Mouse (Mus musculus) Muller cell, postnatal 12 days (primary cell): Measurements from ENCODE around the gene Pon2.
"Not testable (repeated sequence)": the region's sequence is repeated elsewhere in the genome, so short reads cannot be mapped to it uniquely, and the experiment has no call there.

ENCODE experiments used
- DNase-seq: peaks from one replicate; pipeline ENCODE4 v3.0.0-alpha.2; 2015; ENCODE audit errors: inconsistent ontology term

Gene Pon2

DNA sequence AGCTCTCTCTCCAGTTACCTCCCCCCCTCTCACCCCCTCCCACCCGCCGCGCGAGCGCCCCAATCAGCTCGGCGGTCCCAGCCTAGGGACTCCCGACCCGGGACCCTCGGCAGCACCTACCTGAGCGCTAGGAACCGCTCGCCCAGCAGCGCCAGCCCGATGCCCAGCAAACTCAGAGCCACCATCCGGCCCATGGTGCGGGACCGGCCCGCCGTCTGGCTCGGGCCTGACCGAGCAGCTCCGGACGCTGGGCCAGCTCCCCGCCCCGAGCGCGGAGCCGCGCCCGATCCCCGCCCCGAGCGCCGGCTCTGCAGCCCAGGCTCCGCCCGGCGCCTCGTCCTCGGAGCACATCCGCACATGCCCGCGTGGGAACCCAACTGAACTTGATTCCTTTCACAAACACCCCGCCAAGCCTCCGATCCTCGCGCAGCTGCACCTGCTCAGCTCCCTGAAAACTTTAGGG, at the start of gene Pon2:
Pon2 (minus strand) TSS at position 364 of the 463 bp plus-strand sequence.
- DNase-seq, result peak; percentile 94

DNA sequence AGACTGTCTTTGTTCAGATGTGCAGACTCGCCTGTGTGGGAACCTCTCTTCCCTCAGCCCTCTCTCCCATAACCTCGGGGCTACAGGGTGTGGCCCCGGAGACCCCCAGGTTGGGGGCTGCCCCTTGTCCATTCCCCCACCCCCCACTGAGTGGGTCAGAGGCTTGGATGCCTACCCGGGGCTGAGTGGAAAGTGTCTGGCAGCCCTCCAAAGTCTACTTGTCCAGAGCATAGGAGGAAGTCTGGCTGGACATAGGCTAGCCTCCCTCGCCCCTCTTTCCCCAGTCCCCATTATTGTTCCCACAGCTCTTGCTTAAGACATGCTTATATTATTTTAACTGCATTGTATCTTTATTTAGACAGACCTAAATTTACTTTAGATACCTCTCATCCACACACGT, 46.0 kb upstream of the Pon2 start:
- no peak for DNase-seq

DNA sequence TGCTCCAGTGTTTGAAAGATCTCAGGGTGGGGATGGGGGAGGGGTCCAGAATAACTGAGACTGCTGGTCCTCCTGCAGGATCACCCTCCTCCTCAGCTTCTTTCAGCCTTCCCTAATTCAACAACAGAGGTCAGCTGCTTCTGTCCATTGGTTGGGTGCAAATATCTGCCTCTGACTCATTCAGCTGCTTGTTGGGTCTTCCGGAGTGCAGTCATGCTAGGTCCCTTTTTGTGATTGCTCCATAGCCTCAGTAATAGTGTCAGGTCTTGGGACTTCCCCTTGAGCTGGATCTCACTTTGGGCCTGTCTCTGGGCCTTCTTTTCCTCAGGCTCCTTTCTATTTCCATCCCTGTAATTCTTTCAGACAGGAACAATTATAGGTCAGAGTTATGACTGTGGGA, 41.0 kb upstream of the Pon2 start:
- DNase-seq, result not testable (repeated sequence)

DNA sequence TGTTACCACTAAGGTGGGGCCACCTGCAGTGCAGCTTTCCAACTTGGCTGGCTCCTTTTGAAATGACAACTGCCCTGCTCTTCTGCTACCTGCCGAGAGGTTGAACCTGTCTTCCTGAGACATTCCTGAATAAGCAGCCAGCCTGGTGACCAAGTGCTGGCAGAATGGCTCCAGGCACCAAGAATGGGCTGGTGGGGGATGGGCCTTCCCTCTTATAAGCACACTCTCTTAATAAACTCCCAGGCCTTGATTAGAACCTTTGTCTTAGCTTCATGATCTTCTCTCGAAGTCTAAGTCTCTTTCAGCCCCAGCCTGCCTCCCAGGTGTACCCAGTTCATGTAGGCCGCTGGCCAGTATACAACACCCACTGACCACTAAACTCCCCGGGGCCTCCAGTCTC, 40.5 kb upstream of the Pon2 start:
- DNase-seq, result not testable (repeated sequence)

DNA sequence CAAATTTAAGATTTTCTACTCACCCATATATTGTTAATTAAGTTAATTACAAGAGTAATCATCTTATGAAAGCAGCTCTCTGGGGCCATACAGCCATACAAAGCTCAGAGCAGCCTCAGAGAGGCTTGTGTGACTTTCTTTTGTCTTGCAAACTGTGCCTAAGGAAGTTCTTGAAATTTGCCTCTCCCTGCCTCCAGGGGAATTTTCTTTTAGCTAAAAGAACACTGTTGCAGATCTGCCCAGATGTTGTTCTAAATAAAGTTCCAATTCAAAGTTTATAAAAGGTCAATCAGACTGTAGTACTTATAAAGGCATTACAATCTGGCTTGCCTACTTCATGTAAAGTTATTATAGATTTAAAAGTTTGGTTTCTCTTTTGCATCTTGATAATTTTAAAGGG, 37.8 kb upstream of the Pon2 start:
- not testable (repeated sequence) for DNase-seq

- DNase-seq, result no peak
These were observed 35.8 kb upstream of the Pon2 start for GRCm38 (mm10) chr6:5334021-5334420.

DNA sequence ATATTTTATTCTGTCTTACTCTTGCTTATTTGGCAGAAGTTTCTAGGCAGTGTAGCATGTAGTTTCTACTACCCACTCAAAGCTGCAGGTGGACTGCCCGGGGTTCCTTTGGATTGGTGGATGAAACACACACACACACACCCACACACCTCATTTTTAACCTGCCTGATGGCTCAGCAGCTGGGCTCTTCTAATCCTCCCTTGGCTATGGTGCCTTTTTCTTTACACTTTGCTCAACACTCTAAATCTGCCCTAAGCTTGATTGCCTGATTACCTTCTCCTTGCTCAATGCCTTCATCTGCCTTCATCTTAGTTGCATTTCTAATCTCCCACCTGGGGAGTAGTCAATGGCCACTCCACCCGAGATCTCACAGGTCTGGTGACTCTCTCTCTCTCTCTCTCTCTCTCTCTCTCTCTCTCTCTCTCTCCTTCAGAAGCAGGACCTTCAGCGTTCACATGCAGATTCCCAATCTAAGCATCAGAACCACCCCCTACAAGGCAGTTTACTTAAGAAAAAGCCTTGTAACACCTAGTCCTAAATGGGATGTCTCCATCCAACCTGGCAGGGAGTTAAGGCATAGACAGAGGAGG, 34.4 kb upstream of the Pon2 start:
- no peak for DNase-seq

GRCm38 (mm10) chr6:5325122-5325521, 26.9 kb upstream of the Pon2 start:
- DNase-seq, result no peak

DNA sequence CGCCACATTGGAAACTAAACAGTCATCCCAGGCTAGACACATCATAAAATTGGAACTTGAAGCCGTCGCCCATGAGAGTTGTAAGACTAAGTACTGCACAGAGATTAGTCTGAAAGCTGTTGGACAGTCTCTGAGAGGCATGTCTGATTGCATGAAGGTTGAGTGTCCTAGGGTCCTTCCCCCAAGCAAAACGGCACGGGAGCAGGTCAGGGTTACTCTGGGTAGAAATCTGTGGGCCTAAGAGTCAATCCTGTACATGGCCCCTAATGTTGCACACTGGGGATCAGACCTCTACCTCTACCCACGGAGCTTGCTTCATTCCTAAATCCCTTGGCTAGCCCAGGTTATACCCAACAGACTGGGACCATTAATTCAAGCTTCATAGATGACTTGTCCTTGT, 25.8 kb upstream of the Pon2 start:
- not testable (repeated sequence) for DNase-seq

DNA sequence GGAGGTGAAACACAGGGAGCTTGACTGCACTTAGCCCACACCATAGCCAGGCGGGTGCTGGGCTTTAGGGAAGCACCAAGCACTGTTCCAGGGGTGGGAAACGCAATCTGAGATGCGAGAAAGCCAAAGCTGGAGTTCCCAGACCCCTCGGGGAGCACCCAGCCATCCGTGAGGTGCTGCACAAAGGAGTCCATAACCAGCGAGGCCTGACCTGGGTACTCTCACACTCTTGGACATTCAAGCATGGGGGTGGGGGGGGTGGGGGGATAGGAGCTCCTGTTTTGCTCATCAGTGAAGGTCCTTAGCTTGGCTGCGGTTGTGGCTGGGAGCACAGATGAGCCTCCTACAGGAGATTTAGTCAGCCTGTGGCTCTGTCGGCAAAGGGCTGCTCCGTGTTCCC, 18.4 kb upstream of the Pon2 start:
- no peak for DNase-seq

GRCm38 (mm10) chr6:5315053-5315759, 17.0 kb upstream of the Pon2 start:
- DNase-seq, result no peak

GRCm38 (mm10) chr6:5313951-5314590, 15.8 kb upstream of the Pon2 start:
- no peak for DNase-seq

GRCm38 (mm10) chr6:5310491-5310890, 12.2 kb upstream of the Pon2 start:
- no peak for DNase-seq

- peak; percentile 43 for DNase-seq
These were observed 11.4 kb upstream of the Pon2 start for GRCm38 (mm10) chr6:5309595-5310197.

- no peak for DNase-seq
These were observed 7.7 kb upstream of the Pon2 start for GRCm38 (mm10) chr6:5305926-5306325.

DNA sequence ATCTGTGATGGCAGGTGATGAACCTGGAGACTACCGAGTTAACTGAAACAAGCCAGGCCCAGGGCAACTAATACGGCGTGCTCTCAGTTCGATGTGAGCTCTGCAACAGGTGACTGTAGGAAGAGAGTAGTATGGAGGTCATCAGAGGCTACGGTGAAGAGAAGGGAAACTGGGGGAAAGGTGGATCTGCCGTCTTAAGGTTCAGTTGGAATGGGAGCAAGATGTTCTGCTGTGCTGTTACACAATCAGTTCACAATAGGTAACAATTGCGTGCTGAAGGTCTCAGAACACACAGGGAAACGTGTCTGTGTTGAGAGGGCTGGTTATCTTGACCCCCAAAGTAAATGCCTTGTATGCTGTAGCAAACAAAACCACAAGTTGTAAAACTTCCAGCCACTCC, 6.7 kb upstream of the Pon2 start:
- DNase-seq, result no peak

GRCm38 (mm10) chr6:5300629-5301028, 2.4 kb upstream of the Pon2 start:
- no peak for DNase-seq

DNA sequence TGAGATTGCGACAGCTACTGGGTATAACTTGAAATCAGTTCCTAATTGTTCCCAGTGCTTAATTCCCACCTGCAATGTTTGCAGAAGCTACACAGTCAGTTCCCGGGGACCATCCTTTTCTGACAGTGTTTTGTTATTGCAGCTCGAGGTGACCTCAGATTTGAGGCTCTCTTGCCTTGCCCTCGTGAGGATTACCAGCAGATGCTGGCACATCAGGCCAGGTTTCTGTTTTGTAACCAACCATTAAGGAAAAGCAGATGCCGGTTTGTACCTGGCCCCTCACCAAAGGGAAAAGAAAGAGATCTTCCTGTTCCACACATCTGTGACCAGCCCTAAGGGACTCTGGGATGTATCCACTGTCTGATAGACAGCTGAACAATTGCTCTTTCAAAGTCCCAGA, 1.3 kb upstream of the Pon2 start:
- no peak for DNase-seq

DNA sequence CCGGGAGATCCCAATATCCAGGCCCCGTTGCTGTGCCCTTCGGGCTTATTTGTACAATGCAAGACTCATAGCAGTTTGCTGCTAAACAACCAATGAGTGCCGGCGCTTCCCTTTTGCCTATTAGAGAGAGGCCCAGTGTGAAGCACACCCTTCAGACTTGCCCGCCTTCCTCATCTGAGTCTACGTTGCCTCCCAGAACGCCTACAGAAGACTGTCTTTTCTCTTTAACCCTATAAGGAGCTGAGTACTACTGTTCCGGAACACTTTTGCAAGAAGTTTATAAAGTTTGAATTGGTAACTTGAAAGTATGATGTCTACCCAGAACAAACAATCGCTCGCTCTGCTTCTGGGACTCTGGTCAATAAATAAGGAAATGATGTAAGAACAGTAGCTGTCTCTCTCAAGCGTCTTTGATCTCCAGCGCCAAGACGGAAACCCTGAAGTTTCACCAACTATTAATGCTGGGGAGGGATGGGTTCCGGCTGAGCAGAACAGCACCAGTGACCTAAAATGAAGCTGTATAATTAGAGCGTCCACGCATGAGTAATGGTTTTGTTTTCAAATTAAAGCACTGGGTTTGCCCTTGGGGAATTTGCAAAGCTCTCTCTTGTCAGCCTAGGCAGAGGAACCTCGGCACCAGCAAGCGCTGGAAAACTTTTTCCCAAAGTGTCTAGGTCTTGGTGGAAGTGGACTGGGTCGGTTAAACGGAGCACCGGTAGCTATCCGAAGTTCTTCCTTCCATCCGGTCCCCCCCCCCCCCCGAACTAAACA, 749 bp downstream of the Pon2 start:
- peak; percentile 88 for DNase-seq

GRCm38 (mm10) chr6:5296067-5296466, 2.2 kb downstream of the Pon2 start:
- DNase-seq, result no peak

GRCm38 (mm10) chr6:5294659-5295449, 3.4 kb downstream of the Pon2 start:
- no peak for DNase-seq
